Mouse (Mus musculus) mammary gland, adult 2 months (tissue): ENCODE measurements around the gene Rbck1. TPM values are rescaled to one million over a fixed set of nuclear protein-coding genes. Genes with fewer than 3 reads are reported as not detected.

ENCODE experiments used
- polyA plus RNA-seq: library from polyadenylated mRNA; depleted of rRNA; stranded (reverse); fragments of >200 nt; gene quantifications from 2 replicates; pipeline ENCODE4 v1.2.3, GENCODE M21; 2012; ENCODE audit warnings: low replicate concordance; rRNA removed

Rbck1 gene
- polyA plus RNA-seq: 294 and 352 TPM in 2 replicates

DNA sequence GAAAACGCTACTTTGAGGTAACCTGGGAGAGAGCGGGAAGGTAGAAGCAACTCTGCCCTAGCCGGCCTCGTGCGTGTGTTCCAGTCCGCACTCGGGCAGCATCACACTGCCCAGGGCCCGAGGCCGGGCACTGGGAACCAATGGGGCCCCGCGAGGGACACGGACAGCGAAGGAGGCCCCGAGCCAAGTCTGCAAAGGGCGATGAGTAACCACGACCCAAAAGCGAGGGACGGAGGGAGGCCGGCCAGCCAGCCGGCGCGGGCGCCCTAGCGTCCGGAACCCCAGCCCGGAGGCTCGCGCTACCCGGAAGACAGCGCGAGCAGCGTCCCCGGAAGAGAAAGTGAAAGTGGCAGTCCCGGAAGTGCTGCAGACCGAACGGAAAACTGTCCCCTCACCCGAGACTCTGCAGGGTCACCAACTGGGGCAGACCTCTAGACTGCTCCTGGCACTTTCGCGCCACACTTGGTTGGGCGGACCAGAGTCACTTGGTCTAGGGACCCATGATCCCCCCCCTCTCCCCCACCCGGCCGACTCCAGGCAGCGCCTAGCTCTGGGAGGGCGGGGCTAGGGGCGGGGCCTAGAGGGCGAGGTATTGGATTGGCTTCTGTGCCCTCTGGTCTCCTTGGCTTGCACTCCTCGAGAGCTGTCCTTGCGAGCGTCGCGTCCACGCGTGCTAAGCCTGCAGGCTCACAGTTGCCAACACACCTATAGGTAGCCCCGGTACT, at the start of gene Rbck1:
Gene Rbck1 (minus strand): TSS at position 553 of the 725 bp plus-strand sequence.

DNA sequence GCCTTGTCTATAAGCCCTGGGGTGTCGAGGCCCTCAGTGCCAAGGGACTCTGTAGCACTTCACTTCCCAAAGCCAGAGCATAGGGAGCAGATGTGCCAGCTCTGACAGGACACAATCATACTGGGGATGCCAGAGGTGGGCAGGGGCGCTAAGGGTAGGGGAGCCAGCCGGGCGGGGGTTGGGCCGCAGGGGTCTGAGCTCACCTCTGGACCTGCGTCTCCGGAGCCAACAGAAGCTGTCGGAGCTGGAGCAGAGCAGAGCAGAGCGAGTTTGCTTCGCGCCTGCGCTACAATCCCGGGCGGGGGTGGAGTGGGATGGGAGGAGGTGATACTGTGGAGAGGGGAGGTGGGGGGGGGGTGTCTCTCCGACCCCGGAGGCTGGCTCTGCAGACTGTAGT, 43.9 kb upstream of the Rbck1 start, which contains the start of gene Nrsn2:
Gene Nrsn2 (minus strand): TSS at position 294 of the 397 bp plus-strand sequence.

DNA sequence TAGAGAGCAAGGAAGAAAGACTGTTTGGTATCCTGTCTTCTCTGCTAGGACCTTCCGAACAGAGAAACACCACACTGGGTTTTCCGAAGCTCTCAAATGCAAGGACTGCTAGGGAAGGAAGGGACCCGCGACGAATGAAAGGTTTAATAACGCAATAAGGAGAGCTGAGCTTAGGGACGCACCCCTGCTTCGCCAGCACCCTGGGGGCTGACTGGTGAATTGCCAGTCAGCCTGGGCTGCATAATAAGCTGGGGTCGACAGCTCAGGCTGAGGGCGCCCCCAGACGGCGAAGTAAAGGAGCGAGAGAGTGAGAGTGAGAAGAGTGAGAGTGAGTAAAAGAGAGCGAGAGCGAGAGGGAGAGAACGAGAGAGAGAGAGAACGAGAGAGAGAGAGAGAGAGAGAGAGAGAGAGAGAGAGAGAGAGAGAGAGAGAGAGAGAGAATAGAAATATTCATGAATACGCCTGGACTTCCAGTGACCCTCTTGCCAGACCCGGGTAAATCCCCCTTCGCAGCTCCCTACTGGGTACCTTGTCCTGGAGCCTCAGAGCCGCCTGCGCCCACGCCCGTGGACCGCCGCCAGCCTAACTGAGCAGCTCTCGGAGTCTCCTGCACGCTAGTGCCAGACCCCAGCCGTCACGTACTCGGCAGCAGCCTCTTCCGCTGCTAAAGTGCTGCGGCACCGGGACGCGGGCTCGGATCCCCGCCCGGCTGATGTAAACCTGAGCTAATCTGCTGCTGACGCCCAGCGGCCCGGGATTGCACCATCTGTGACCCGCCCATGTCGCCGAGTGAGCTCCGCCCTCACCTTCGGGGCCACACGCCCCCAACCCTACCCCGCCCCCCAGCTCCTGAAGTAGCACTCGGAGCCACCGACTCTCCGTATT, 11.1 kb upstream of the Rbck1 start, which contains the start of gene Trib3:
Gene Trib3 (minus strand): TSS at position 704 of the 885 bp plus-strand sequence.

DNA sequence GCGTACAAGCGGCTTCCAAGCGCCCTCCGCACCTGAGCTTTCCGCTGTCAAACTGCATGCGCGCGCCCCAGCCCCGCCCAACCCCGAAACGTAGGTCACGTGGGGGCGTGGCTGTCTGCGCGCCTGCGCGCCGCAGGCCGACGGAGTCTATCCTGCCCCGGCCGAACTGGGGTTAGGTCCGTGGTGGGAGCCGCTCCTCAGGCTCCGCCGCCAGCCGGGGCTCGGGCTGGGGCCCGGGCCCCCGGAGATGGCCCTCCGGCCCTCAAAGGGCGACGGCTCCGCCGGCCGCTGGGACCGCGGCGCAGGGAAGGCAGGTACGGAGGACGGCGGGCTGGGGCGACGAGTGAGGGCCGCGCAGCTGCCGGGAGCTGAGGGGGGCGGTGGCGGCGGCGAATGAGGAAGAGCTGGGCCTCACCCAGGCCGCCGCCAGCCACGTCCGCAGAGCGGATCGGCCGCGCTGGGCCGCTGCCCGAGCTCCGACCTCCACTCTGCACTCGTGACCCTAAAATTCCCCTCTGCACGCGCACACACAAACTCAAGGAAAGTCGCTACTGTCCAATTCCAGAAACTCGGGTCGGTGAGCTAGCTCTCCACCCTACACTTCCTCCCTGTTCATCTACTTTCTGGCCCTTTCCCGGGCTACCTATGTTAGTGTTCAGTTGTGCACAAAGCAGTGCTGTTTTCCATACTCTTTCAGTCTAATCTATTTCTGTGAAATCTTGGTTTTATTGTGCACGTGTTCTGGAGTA, 38.6 kb downstream of the Rbck1 start, which contains the start of gene Tbc1d20:
Gene Tbc1d20 (plus strand): TSS at position 102 of the 749 bp plus-strand sequence.

Other genes with a start within 250 kb of the Rbck1 start
- gene Srxn1, start 227.1 kb downstream of the Rbck1 start, polyA plus RNA-seq: 59.0 and 69.5 TPM in 2 replicates
- 14.0 and 57.4 TPM in 2 replicates for gene Tcf15, start 189.1 kb downstream of the Rbck1 start, polyA plus RNA-seq
- 15.5 and 32.7 TPM in 2 replicates for gene Csnk2a1, start 105.8 kb downstream of the Rbck1 start, polyA plus RNA-seq
- 68.4 and 104 TPM in 2 replicates for gene Tbc1d20, start 38.8 kb downstream of the Rbck1 start, polyA plus RNA-seq
- 5.7 and 10.4 TPM in 2 replicates for gene Trib3, start 11.4 kb upstream of the Rbck1 start, polyA plus RNA-seq
- gene Nrsn2, start 44.0 kb upstream of the Rbck1 start, polyA plus RNA-seq: not detected in 2 replicates
- 5.9 and 9.2 TPM in 2 replicates for gene Sox12, start 65.4 kb upstream of the Rbck1 start, polyA plus RNA-seq
- gene Zcchc3, start 82.4 kb upstream of the Rbck1 start, polyA plus RNA-seq: 2.1 and 2.6 TPM in 2 replicates
- 0.08 and 0.17 TPM in 2 replicates for gene 6820408C15Rik, start 82.9 kb upstream of the Rbck1 start, polyA plus RNA-seq
- gene Defb23, start 132.0 kb upstream of the Rbck1 start, polyA plus RNA-seq: not detected in 2 replicates
- not detected in 2 replicates for gene Defb20, start 144.4 kb upstream of the Rbck1 start, polyA plus RNA-seq
- gene Defb22, start 157.5 kb upstream of the Rbck1 start, polyA plus RNA-seq: not detected in 2 replicates
- gene Defb26, start 179.0 kb upstream of the Rbck1 start, polyA plus RNA-seq: not detected in 2 replicates
- gene Defb28, start 185.6 kb upstream of the Rbck1 start, polyA plus RNA-seq: not detected in 2 replicates
- gene Defb29, start 207.4 kb upstream of the Rbck1 start, polyA plus RNA-seq: not detected in 2 replicates
- gene Gm17416, start 236.7 kb upstream of the Rbck1 start, polyA plus RNA-seq: not detected in 2 replicates
- gene Defb21, start 240.1 kb upstream of the Rbck1 start, polyA plus RNA-seq: not detected in 2 replicates
- gene Defb19, start 247.7 kb upstream of the Rbck1 start, polyA plus RNA-seq: not detected in 2 replicates